Mouse (Mus musculus): ENCODE data around the gene Foxl2. TPM values are rescaled to one million over a fixed set of nuclear protein-coding genes. Genes with fewer than 3 reads are reported as not detected.

Gene Foxl2
- total RNA-seq, 2 experiments from 2014 or later, result 0.81 to 0.82 TPM

Other genes with a start within 250 kb of the Foxl2 start
- not detected for gene Prr23a1, start 112.8 kb upstream of the Foxl2 start, total RNA-seq (2021)
- gene Prr23a2, start 98.8 kb upstream of the Foxl2 start, total RNA-seq (2021), result not detected
- gene Prr23a3, start 90.5 kb upstream of the Foxl2 start, total RNA-seq (2021), result not detected
- not detected for gene 7420426K07Rik, start 52.2 kb upstream of the Foxl2 start, total RNA-seq (2021)
- 10 to 100 TPM; 55.0 to 60.5 TPM for gene Faim, start 31.1 kb downstream of the Foxl2 start, total RNA-seq (2021)
- gene Gm1123, start 80.4 kb downstream of the Foxl2 start, total RNA-seq (2021), result under 1 TPM in 1 of 2 experiments, not detected in 1; 0.40 TPM
- 10 to 100 TPM; 25.3 to 26.7 TPM for gene Pik3cb, start 185.3 kb downstream of the Foxl2 start, total RNA-seq (2021)